Mouse (Mus musculus) ES-E14 (cell line): ENCODE results near the gene Arhgap30. TPM values are rescaled to one million over a fixed set of nuclear protein-coding genes. Genes with fewer than 3 reads are reported as not detected.

ENCODE experiments used
- DNase-seq: peaks from one replicate; pipeline ENCODE4 v3.0.0-alpha.2; 2013; ENCODE audit warnings: low read depth, low spot score
- H3K27ac ChIP-seq: 2 replicates; pipeline ENCODE4 v1.5.1; 2012; ENCODE audit warnings: low read depth, mild to moderate bottlenecking, low read length, moderate library complexity, mixed read lengths; ENCODE audit not compliant: poor library complexity, insufficient read depth, severe bottlenecking
- H3K36me3 ChIP-seq: 2 replicates; pipeline ENCODE4 v1.6.1; 2012; ENCODE audit warnings: mild to moderate bottlenecking, low read length, moderate library complexity, mixed read lengths; ENCODE audit not compliant: control insufficient read depth, poor library complexity, insufficient read depth, severe bottlenecking
- H3K4me1 ChIP-seq, 2 experiments: fragments of 150-350 bp in 1 of 2; sonication (generic) in 1 of 2; 2 replicates each; pipeline ENCODE4 v1.6.1; 2012; ENCODE audit warnings: low read length in 2 of 2, mild to moderate bottlenecking in 1 of 2, mixed read lengths in 1 of 2; ENCODE audit not compliant: control insufficient read depth in 2 of 2, insufficient read depth in 2 of 2, poor library complexity in 1 of 2
- H3K4me3 ChIP-seq, 2 experiments: fragments of 150-350 bp in 1 of 2; sonication (generic) in 1 of 2; 2 replicates each; pipeline ENCODE4 v1.5.1; 2012; ENCODE audit warnings: low read length in 2 of 2, low read depth in 1 of 2, mild to moderate bottlenecking in 1 of 2, mixed read lengths in 1 of 2; ENCODE audit not compliant: insufficient read depth in 1 of 2, poor library complexity in 1 of 2, severe bottlenecking in 1 of 2
- H3K9ac ChIP-seq: 2 replicates; pipeline ENCODE4 v1.6.1; 2012; ENCODE audit warnings: low read depth, mild to moderate bottlenecking, low read length, mixed read lengths; ENCODE audit not compliant: poor library complexity, insufficient read depth, severe bottlenecking
- H3K9me3 ChIP-seq: fragments of 150-350 bp; sonication (generic); 2 replicates; pipeline ENCODE4 v1.6.1; 2012; ENCODE audit warnings: low read depth, mild to moderate bottlenecking, low read length; ENCODE audit not compliant: control insufficient read depth, insufficient read depth
- CHD2 ChIP-seq: IDR thresholded peaks from 2 replicates; pipeline ENCODE4 v1.6.1; 2014; ENCODE audit warnings: mild to moderate bottlenecking, low read depth, low read length, inconsistent platforms
- HCFC1 ChIP-seq: IDR thresholded peaks from 2 replicates; pipeline ENCODE4 v1.6.1; 2012; ENCODE audit warnings: low read length, inconsistent platforms, borderline replicate concordance; ENCODE audit not compliant: insufficient read depth
- MAFK ChIP-seq: IDR thresholded peaks from 2 replicates; pipeline ENCODE4 v1.6.1; 2014; ENCODE audit warnings: mild to moderate bottlenecking, low read depth, low read length, inconsistent platforms; ENCODE audit not compliant: insufficient read depth
- ZC3H11A ChIP-seq: IDR thresholded peaks from 2 replicates; pipeline ENCODE4 v1.6.1; 2012; ENCODE audit warnings: low read depth, mild to moderate bottlenecking, inconsistent platforms, low read length, borderline replicate concordance
- ZNF384 ChIP-seq: IDR thresholded peaks from 2 replicates; pipeline ENCODE4 v1.6.1; 2012; ENCODE audit warnings: low read depth, low read length, inconsistent platforms
- in situ Hi-C, 2 experiments: fragments of 600-800 bp; cut with MboI; formaldehyde crosslinking; loops; one replicate each; pipeline ENCODE4 v1.15.1; 2025; ENCODE audit warnings: low sequenced_read_pairs in 2 of 2, inconsistent platforms in 1 of 2; ENCODE audit not compliant: unreplicated experiment in 2 of 2
- total RNA-seq: library from RNA; depleted of rRNA; stranded (reverse); fragments of 300-350 nt; gene quantifications from 2 replicates; pipeline ENCODE4 v1.2.3, GENCODE M21; 2012; rRNA removed

Gene Arhgap30
- 8.0 and 9.0 TPM in 2 replicates for total RNA-seq

DNA sequence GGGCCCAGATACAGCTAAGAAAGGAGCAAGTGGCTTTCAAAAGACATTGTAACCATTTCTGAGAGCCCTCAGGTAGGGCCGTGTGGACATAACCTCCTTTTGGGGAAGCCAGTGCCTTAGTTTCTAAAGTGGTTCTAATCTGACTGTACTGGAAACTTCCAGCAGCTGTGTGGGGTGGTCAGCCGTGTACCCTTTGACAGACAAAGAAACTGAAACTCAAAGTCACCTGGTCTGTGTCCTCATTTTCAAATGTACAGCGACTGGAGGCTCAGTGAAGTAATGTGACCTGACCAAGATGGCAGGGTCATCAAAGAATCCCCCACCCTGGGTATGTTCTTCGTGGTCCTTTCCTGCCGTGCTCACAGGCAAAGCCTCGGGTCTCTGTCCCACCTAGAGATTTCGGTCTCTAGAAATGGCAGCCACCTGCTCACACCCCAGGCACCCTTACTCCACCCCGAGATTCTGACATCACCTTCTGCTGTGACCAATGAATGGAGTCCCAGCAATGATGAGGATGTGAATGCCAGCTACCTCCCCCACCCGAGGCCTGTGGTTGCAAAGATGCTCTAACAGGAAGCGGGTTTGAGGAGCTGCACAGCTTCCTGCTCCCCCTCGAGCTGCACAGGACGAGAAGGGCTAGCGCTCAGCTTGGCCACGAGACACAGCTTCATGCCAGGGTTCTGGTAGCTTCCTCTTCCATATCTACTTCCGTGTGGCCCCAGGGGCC lies at the start of gene Arhgap30:
Gene Arhgap30 (plus strand): TSS at position 579 of the 727 bp plus-strand sequence.
- H3K9ac ChIP-seq: no peak within 1 kb of the TSS
- 0 out of 2 replicates have a peak within 1 kb of the TSS, but pooled peaks have one; percentile 8 for H3K27ac ChIP-seq
- no peaks in the 10 kb centered on the region for H3K9me3 ChIP-seq
- no peak for TF ChIP-seq CHD2
- no peak for TF ChIP-seq ZNF384
- TF ChIP-seq MAFK: no peak
- TF ChIP-seq ZC3H11A: no peak
- TF ChIP-seq HCFC1: no peak
- peak within 1 kb of the TSS; percentile 27 to 48 for H3K4me3 ChIP-seq
- no peaks in the 10 kb centered on the region for H3K36me3 ChIP-seq
- no peak for DNase-seq
- in situ Hi-C loops: no loop called here
- peaks cover 5 to 36% of the 10 kb centered on the region in 2 experiments; a peak in 3 of 4 replicates for H3K4me1 ChIP-seq

DNA sequence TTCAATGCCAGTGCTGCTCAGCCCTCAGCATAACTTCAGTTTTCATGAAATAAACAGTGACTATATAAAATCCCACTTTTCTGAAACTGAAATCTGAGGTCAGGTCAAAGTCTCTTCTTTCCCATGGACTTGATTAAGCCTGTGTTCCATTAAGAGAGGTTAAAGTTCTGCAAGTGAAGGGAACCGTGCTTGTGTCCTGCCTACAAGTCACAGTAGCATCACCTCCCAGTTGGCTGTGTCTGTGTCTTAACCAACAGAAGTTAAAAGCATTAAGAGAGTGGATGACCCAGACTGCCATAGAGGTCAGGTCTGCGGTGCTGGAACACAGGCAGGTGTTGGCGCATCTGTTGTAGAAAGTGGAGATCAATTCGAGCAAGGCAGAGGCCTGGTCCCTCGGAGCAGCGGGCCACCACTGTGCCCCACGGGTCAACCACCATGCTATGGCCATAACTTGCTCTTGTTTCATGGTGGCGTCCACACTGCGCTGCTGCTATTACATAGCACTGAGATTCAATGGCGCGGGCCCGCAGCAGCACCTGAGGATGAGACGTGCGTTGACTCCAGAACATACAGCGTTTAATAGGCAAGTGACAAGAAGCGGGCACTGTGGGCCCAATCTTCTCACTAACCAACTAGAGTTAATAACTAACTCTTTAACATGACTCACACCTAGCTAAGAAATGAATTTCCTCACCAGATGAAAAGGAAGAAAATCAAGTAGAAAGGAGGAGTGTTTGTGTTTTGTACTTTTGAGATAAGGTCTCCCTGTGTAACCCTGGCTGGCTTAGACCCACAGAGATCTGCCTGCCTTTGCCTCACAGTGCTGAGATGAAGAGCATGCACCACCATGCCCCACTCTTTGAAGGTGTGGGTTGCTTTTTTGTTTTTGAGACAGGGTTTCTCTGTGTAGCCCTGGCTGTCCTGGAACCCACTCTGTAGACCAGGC lies 46.2 kb upstream of the Arhgap30 start:
- Histone ChIP-seq H3K36me3 (peaks cover 28% of the 10 kb centered on the region), H3K4me1 (no peaks in the 10 kb centered on the region; a peak in 1 of 4 replicates), H3K9me3 (no peaks in the 10 kb centered on the region), H3K9ac (no peak overlapping the region), H3K27ac (no peak overlapping the region), H3K4me3 (no peak overlapping the region)
- no peak for DNase-seq
- in situ Hi-C loops: no loop called here
- TF ChIP-seq ZNF384: no peak
- TF ChIP-seq MAFK: no peak
- TF ChIP-seq ZC3H11A: no peak
- no peak for TF ChIP-seq CHD2
- TF ChIP-seq HCFC1: no peak

DNA sequence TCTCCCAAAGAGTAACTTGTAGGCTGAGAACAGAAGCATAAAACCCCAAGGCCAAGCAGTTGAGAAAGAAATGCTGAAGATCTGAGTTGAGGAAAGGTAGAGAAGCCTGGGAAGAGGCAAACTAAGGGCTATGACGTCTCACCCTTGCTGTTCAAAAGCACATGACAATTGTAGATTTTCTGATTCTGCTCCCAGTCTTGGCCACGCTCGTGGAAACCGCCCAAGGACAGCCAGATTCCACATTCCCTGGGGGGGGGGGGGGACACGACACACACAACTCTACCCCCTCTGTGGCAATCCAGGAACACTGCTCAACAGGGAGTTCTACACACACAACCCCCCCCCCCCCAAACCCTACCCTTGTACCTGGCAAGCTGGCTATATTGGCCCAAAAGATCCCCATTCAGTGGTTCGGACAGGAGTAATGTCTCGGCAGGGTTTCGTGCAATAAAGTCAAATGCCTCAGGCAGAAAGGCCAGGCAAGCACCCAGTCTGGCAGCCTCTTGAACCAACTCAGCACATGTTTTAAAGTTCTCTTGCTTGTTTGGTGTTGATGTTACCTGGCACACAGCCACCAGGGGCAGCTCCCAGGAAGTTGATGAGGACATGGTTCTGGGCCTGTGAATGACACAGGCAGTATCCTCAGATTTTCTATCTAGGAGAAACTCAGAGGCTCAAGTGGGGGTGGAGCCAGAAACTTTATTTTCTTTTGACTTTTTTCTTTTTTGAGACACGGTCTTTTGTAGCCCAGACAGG lies 44.7 kb upstream of the Arhgap30 start:
- H3K9ac ChIP-seq: no peak overlapping the region
- TF ChIP-seq ZC3H11A (no peak), CHD2 (no peak), ZNF384 (no peak), HCFC1 (no peak), MAFK (no peak)
- no peak overlapping the region for H3K27ac ChIP-seq
- peaks cover 25% of the 10 kb centered on the region for H3K36me3 ChIP-seq
- no peaks in the 10 kb centered on the region; a peak in 1 of 4 replicates for H3K4me1 ChIP-seq
- H3K9me3 ChIP-seq: no peaks in the 10 kb centered on the region
- H3K4me3 ChIP-seq: no peak overlapping the region
- DNase-seq: no peak
- in situ Hi-C loops: no loop called here

DNA sequence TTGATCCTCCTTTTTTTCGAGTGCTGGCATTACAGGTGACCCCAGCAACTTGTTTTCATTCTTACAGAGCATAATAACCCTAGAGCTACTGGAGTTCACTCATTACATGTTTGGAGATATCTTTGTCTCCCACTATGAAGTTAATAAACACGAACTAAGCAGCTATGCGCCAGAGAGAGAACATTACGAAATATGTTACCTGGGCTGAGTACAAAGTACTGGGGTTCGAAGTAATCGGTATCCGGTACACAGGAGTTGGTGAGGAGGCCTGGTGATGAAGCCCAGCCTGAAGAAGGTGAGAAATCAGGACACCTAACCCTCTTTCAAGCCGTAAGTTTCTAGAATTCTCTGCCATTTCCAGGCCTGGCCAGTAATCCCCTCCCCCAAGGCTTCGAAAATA lies 44.0 kb upstream of the Arhgap30 start:
- no peak overlapping the region; the same call in 1 of the 2 replicates for H3K27ac ChIP-seq
- peak overlapping the region; percentile 81; the same call in 1 of the 2 replicates for H3K9ac ChIP-seq
- DNase-seq: no peak
- in situ Hi-C loops: no loop called here
- TF ChIP-seq MAFK (no peak), HCFC1 (no peak), CHD2 (no peak)
- no peaks in the 10 kb centered on the region; a peak in 1 of 4 replicates for H3K4me1 ChIP-seq
- H3K9me3 ChIP-seq: no peaks in the 10 kb centered on the region
- H3K4me3 ChIP-seq: peak overlapping the region; percentile 77 to 89
- peaks cover 26% of the 10 kb centered on the region for H3K36me3 ChIP-seq
